Mouse (Mus musculus): ENCODE measurements around the gene Tmem110. TPM values are rescaled to one million over a fixed set of nuclear protein-coding genes. Genes with fewer than 3 reads are reported as not detected.

Tmem110 gene
- total and polyA plus RNA-seq, 2 experiments from 2014 or later: 12.8 to 14.6 TPM

DNA sequence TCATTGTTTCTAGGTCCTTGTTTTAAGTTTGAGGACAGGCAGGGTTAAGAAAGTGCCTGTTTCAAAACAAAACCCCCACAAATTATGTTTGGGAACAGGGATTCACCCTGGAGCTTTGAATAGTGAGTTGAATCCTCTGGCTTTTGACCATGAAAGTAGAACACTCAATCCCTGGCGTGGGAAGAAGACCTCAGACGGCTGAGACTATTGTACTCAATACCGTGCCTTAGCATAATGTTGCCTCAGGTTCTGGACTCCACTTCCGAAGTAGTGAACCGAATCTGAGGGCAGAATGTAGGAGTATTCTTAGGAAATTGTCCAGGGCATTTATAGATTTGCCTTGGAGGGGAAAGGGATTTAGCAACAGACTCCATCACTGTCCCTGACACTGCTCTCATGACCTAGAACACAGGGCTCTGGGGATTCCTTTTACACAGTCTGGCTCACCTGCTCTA, 342 bp upstream of the Tmem110 start:
- WGBS: 29% methylated on average over 5 of the region's 5 CpGs
- DNase-seq (ENCODE audit: low spot score): no peak
- ATAC-seq: no peak
- Histone ChIP-seq H3K4me1 (ENCODE audit: insufficient read depth, low read length) (peaks cover 3% of the 10 kb centered on the region; the same call in 1 of the 2 replicates), H3K9me3 (ENCODE audit: low read length) (no peaks in the 10 kb centered on the region), H3K36me3 (ENCODE audit: insufficient read depth, low read length) (no peaks in the 10 kb centered on the region), H3K4me3 (ENCODE audit: low read length) (peak overlapping the region; percentile 87), H3K4me2 (ENCODE audit: low read depth, low read length) (peak overlapping the region; percentile 89), H3K27ac (peak overlapping the region; percentile 80; the same call in 1 of the 2 replicates), H3K9ac (replicated peaks; ENCODE audit: low read length) (peak overlapping the region; percentile 86; the same call in 1 of the 2 replicates), H3K27me3 (ENCODE audit: insufficient read depth, low read length) (no peaks in the 10 kb centered on the region)
- no peak for TF ChIP-seq CTCF (IDR thresholded peaks at IDR 0.05; ENCODE audit: low read depth)

DNA sequence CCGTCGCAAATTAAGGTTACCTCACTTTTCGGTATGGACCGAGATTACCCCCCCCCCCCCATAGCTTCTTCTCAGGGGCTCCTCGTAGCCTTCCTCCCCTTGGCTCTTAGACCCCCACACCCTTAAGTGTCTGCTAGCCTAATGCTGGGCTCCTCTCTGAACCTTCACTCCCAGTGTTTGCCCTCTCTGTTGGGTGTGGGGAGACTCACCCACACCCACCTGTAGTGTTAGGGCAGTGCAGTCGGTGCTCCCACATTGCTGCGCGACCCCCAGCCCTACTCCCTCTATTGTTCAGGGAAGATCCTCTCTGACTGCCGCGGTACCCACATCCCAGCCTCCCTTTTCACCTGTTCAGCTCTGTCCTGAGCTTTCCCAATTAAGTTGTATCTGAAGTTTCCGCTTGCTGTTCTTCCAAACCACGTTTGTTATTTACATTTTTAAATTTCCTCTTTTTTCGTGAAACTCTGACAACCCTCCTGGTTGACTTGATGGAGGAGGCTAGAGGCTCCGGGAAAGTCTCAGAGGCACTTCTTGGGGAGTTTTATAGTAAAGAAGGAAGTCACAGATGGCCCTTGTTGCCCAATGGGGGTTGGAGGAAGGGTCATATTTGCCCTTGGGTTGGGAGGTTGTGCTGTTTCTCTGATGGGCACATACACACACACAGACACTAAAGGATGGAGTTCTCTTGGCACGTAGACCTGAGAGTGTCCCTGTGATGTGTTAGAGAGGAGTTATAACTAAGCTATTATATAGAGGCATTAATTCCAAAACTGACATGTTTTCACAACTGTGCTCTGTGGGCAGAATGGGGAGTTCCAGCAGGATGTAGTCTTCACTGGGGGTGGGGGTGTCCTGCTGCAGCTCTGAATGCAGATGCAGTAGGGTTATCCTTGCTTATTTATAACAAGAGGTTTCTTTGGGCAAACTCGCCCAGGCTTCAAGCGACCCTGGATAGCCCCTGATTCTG, 1.1 kb downstream of the Tmem110 start:
- ATAC-seq (peak; percentile 39), DNase-seq (ENCODE audit: low spot score) (no peak)
- peak overlapping the region; percentile 86 for H3K9ac ChIP-seq (replicated peaks; ENCODE audit: low read length)
- no peaks in the 10 kb centered on the region for H3K36me3 ChIP-seq (ENCODE audit: insufficient read depth, low read length)
- no peaks in the 10 kb centered on the region for H3K9me3 ChIP-seq (ENCODE audit: low read length)
- TF ChIP-seq CTCF (IDR thresholded peaks at IDR 0.05; ENCODE audit: low read depth): no peak
- 17% methylated on average over 17 of the region's 17 CpGs for WGBS
- H3K4me2 ChIP-seq (ENCODE audit: low read depth, low read length): peak overlapping the region; percentile 89
- H3K4me1 ChIP-seq (ENCODE audit: insufficient read depth, low read length): peaks cover 3% of the 10 kb centered on the region; the same call in 1 of the 2 replicates
- H3K27ac ChIP-seq: no peak overlapping the region
- peak overlapping the region; percentile 87 for H3K4me3 ChIP-seq (ENCODE audit: low read length)
- H3K27me3 ChIP-seq (ENCODE audit: insufficient read depth, low read length): no peaks in the 10 kb centered on the region

DNA sequence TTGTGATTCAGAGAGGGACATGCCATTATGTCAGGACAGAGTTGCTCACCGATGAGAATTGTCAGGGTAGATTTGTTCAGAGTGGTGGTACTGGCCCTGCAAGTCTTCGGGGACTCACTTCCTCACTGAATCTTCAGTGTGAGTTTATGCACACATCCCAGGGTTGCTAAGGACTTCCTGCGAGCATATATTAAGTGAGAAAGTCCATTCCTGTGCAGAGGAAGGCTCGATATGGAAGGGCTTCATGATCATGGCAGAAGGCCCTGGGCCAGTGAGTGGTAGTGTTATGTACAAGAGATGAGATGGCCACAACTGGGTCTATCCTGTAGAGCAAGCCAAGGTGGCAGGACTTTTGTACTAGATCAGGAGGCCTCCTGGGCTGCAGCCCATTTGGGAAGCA, 2.1 kb downstream of the Tmem110 start:
- Histone ChIP-seq H3K4me2 (ENCODE audit: low read depth, low read length) (0 out of 2 replicates have a peak overlapping the region, but pooled peaks have one; percentile 1), H3K9me3 (ENCODE audit: low read length) (no peaks in the 10 kb centered on the region)
- WGBS: 80% methylated on average over 4 of the region's 4 CpGs

GRCm38 (mm10) chr14:30828077-30828476, 2.7 kb downstream of the Tmem110 start:
- H3K4me2 ChIP-seq (ENCODE audit: low read depth, low read length): no peak overlapping the region
- no peak overlapping the region for H3K27ac ChIP-seq
- H3K9me3 ChIP-seq (ENCODE audit: low read length): no peaks in the 10 kb centered on the region
- H3K4me3 ChIP-seq (ENCODE audit: low read length): no peak overlapping the region
- H3K27me3 ChIP-seq (ENCODE audit: insufficient read depth, low read length): no peaks in the 10 kb centered on the region
- H3K36me3 ChIP-seq (ENCODE audit: insufficient read depth, low read length): no peaks in the 10 kb centered on the region
- no peak for DNase-seq (ENCODE audit: low spot score)
- H3K4me1 ChIP-seq (ENCODE audit: insufficient read depth, low read length): peaks cover 3% of the 10 kb centered on the region; the same call in 1 of the 2 replicates
- TF ChIP-seq CTCF (IDR thresholded peaks at IDR 0.05; ENCODE audit: low read depth): no peak
- no peak overlapping the region for H3K9ac ChIP-seq (replicated peaks; ENCODE audit: low read length)
- 87% methylated on average over 4 of the region's 4 CpGs for WGBS
- ATAC-seq: no peak

More for the DNA sequence above, 2.1 kb downstream of the Tmem110 start:
- Histone ChIP-seq H3K9ac (replicated peaks; ENCODE audit: low read length) (0 out of 2 replicates have a peak overlapping the region, but pooled peaks have one; percentile 9), H3K4me1 (ENCODE audit: insufficient read depth, low read length) (peaks cover 3% of the 10 kb centered on the region; the same call in 1 of the 2 replicates), H3K27ac (no peak overlapping the region), H3K4me3 (ENCODE audit: low read length) (no peak overlapping the region), H3K36me3 (ENCODE audit: insufficient read depth, low read length) (no peaks in the 10 kb centered on the region), H3K27me3 (ENCODE audit: insufficient read depth, low read length) (no peaks in the 10 kb centered on the region)
- TF ChIP-seq CTCF (IDR thresholded peaks at IDR 0.05; ENCODE audit: low read depth): no peak
- DNase-seq (ENCODE audit: low spot score) (no peak), ATAC-seq (no peak)

DNA sequence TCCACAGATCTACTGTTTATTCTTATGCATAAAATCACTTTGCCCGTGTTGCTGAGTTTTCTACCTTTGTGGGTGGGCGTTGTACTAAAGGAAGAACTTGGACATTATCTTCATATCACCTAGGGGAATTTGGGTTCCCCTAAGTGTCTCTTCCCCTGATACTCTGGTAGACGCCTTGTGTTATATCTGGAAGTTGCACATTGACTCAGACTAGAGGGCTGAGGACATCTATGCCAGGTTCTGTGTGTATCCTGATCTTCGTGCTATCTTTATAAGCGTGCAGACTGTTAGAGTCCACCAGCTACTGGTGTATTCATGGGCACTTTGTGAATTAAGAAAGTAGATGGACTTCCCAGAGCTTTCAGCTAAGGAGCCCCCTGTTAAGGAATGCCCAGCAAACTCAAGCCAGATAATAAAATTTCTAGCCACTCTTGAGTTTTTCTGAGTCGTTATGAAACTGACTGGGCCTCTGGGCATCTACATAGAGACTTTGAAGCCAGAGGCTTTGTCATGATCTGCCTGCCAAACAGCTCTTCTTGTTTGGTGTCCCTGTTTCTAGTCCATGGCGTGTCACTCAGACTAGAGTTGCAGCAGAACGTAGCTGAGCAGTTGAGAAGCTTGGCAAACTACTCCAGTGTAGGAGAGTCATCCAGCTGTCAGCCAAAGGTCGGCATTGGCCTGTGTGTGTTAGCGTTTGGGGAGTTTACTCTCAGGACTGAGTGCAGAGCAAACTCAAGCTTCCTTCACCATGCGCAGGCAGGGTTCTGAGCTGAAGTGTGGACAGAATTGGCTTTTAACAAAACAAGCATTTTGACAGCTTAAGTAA, 3.5 kb downstream of the Tmem110 start:
- WGBS: 77% methylated on average over 11 of the region's 11 CpGs
- peaks cover 3% of the 10 kb centered on the region; the same call in 1 of the 2 replicates for H3K4me1 ChIP-seq (ENCODE audit: insufficient read depth, low read length)
- DNase-seq (ENCODE audit: low spot score) (peak; percentile 18), ATAC-seq (no peak)
- H3K9me3 ChIP-seq (ENCODE audit: low read length): no peaks in the 10 kb centered on the region
- H3K27me3 ChIP-seq (ENCODE audit: insufficient read depth, low read length): no peaks in the 10 kb centered on the region
- H3K4me3 ChIP-seq (ENCODE audit: low read length): no peak overlapping the region
- no peaks in the 10 kb centered on the region for H3K36me3 ChIP-seq (ENCODE audit: insufficient read depth, low read length)
- H3K4me2 ChIP-seq (ENCODE audit: low read depth, low read length): no peak overlapping the region
- H3K9ac ChIP-seq (replicated peaks; ENCODE audit: low read length): no peak overlapping the region
- TF ChIP-seq CTCF (IDR thresholded peaks at IDR 0.05; ENCODE audit: low read depth): no peak
- no peak overlapping the region for H3K27ac ChIP-seq

DNA sequence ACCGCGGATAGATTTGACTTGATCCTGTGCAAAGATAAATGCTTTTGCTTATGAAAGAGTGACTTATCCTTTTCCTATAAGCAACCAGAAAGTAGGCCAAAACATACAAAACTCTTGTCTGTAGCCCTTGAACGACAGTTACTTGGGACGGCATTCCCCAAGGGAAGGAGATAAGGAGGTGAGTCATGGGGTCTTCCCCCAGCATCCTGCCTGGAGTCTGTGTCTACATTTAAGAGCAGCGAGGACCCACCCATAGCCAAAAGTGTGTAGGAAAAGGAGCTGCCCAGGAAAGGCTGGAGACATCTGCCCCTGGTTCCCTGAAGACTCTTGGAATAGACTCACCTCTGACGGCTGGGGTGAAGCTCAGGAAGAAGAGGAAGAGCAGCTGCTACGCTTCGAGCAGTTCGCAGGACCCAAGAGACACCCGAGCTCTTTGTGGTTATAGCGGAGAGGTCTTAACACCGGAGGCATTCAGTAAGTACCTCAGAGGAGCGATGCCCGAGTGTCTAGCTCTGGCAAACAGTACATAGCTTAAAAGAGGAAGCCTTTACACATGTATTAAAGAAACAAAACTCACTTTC, 12.1 kb downstream of the Tmem110 start:
- Histone ChIP-seq H3K9ac (replicated peaks; ENCODE audit: low read length) (no peak overlapping the region), H3K4me1 (ENCODE audit: insufficient read depth, low read length) (no peaks in the 10 kb centered on the region), H3K27me3 (ENCODE audit: insufficient read depth, low read length) (no peaks in the 10 kb centered on the region), H3K36me3 (ENCODE audit: insufficient read depth, low read length) (no peaks in the 10 kb centered on the region), H3K27ac (no peak overlapping the region), H3K4me3 (ENCODE audit: low read length) (no peak overlapping the region), H3K4me2 (ENCODE audit: low read depth, low read length) (no peak overlapping the region), H3K9me3 (ENCODE audit: low read length) (no peaks in the 10 kb centered on the region)
- WGBS: 91% methylated on average over 14 of the region's 14 CpGs
- DNase-seq (ENCODE audit: low spot score) (no peak), ATAC-seq (no peak)
- TF ChIP-seq CTCF (IDR thresholded peaks at IDR 0.05; ENCODE audit: low read depth): no peak

Data from hindbrain, postnatal 0 days (tissue).